Mouse (Mus musculus) ES-Bruce4 (cell line): Measurements from ENCODE around the gene C1ql4. TPM values are rescaled to one million over a fixed set of nuclear protein-coding genes. Genes with fewer than 3 reads are reported as not detected.
A peak's percentile ranks its signal among the peaks of the same experiment; 100 is the strongest.

Experiments used
- H3K27ac ChIP-seq: 2 replicates; pipeline ENCODE4 v1.5.1; 2012; ENCODE audit warnings: low read length, inconsistent platforms; ENCODE audit not compliant: insufficient read depth
- H3K27me3 ChIP-seq: 2 replicates; pipeline ENCODE4 v1.6.1; 2012; ENCODE audit warnings: mild to moderate bottlenecking, low read length, inconsistent platforms; ENCODE audit not compliant: control insufficient read depth, poor library complexity, insufficient read depth, severe bottlenecking
- H3K36me3 ChIP-seq: 2 replicates; pipeline ENCODE4 v1.6.1; 2012; ENCODE audit warnings: inconsistent platforms, mild to moderate bottlenecking, low read length, moderate library complexity; ENCODE audit not compliant: control insufficient read depth, poor library complexity, insufficient read depth, severe bottlenecking
- H3K4me1 ChIP-seq: one replicate; pipeline ENCODE4 v1.8.1; 2011; ENCODE audit warnings: low read length; ENCODE audit not compliant: control insufficient read depth, insufficient read depth
- H3K4me3 ChIP-seq: 2 replicates; pipeline ENCODE4 v1.5.1; 2011; ENCODE audit warnings: low read depth, mild to moderate bottlenecking, low read length
- H3K9ac ChIP-seq: 2 replicates; pipeline ENCODE4 v1.6.1; 2012; ENCODE audit warnings: low read depth, mild to moderate bottlenecking, inconsistent platforms; ENCODE audit not compliant: poor library complexity, severe bottlenecking
- H3K9me3 ChIP-seq: replicated peaks from 2 replicates; pipeline ENCODE4 v1.6.1; 2012; ENCODE audit warnings: mild to moderate bottlenecking, low read length, inconsistent platforms; ENCODE audit not compliant: control insufficient read depth, poor library complexity, insufficient read depth, severe bottlenecking
- CTCF ChIP-seq: IDR thresholded peaks from one replicate; pipeline ENCODE4 v1.8.1; 2011; ENCODE audit warnings: low read depth, low read length
- EP300 ChIP-seq: IDR thresholded peaks from 2 replicates; pipeline ENCODE4 v1.6.1; 2011; ENCODE audit warnings: low read depth, low read length; ENCODE audit not compliant: insufficient read depth
- POLR2A ChIP-seq: IDR thresholded peaks from one replicate; pipeline ENCODE4 v1.8.1; 2011; ENCODE audit warnings: low read length; ENCODE audit not compliant: insufficient read depth
- polyA plus RNA-seq: library from polyadenylated mRNA; stranded (reverse); fragments of >200 nt; gene quantifications from 2 replicates; pipeline ENCODE4 v1.2.4, GENCODE M21; 2011; ENCODE audit warnings: low read depth; ENCODE audit not compliant: missing spikeins, insufficient read depth, insufficient read length

The C1ql4 gene
- polyA plus RNA-seq, 1 experiment, result 0.96 TPM

- H3K9ac ChIP-seq, result no peak overlapping the region
- no peak overlapping the region for H3K27ac ChIP-seq
- 0 out of 2 replicates have a peak, but pooled peaks cover 2% of the 10 kb centered on the region for H3K9me3 ChIP-seq
- H3K4me1 ChIP-seq, result peaks cover under 1% of the 10 kb centered on the region
- no peaks in the 10 kb centered on the region for H3K36me3 ChIP-seq
- TF ChIP-seq POLR2A, result no peak
- TF ChIP-seq CTCF, result no peak
- TF ChIP-seq EP300, result no peak
- H3K4me3 ChIP-seq, result no peak overlapping the region
- no peaks in the 10 kb centered on the region for H3K27me3 ChIP-seq
Measured at GRCm38 (mm10) chr15:99105238-99105637, 17.6 kb upstream of the C1ql4 start.

- Histone ChIP-seq H3K4me3 (no peak overlapping the region), H3K36me3 (no peaks in the 10 kb centered on the region), H3K9me3 (no peaks in the 10 kb centered on the region), H3K9ac (0 out of 2 replicates have a peak overlapping the region, but pooled peaks have one; percentile 73), H3K27me3 (peaks cover 27% of the 10 kb centered on the region), H3K27ac (no peak overlapping the region), H3K4me1 (no peaks in the 10 kb centered on the region)
- no peak for TF ChIP-seq EP300
- peak; percentile 12 for TF ChIP-seq CTCF
Measured at GRCm38 (mm10) chr15:99099984-99100383, 12.4 kb upstream of the C1ql4 start.

- Histone ChIP-seq H3K4me1 (no peaks in the 10 kb centered on the region), H3K9ac (peak overlapping the region; percentile 73), H3K9me3 (no peaks in the 10 kb centered on the region), H3K36me3 (no peaks in the 10 kb centered on the region), H3K27ac (peak overlapping the region; percentile 53), H3K4me3 (peak overlapping the region; percentile 71), H3K27me3 (peaks cover 30% of the 10 kb centered on the region)
- TF ChIP-seq CTCF (peak; percentile 89), EP300 (no peak)
Measured at GRCm38 (mm10) chr15:99099139-99099556, 11.5 kb upstream of the C1ql4 start.

- H3K27ac ChIP-seq, result no peak overlapping the region
- no peaks in the 10 kb centered on the region for H3K9me3 ChIP-seq
- peaks cover 30% of the 10 kb centered on the region for H3K27me3 ChIP-seq
- H3K36me3 ChIP-seq, result no peaks in the 10 kb centered on the region
- TF ChIP-seq POLR2A, result no peak
- TF ChIP-seq CTCF, result no peak
- no peak for TF ChIP-seq EP300
- peak overlapping the region; percentile 71 for H3K4me3 ChIP-seq
- peak overlapping the region; percentile 73 for H3K9ac ChIP-seq
- no peaks in the 10 kb centered on the region for H3K4me1 ChIP-seq
Measured at GRCm38 (mm10) chr15:99098493-99098861, 10.9 kb upstream of the C1ql4 start.

- H3K27ac ChIP-seq, result no peak overlapping the region
- H3K27me3 ChIP-seq, result peaks cover 30% of the 10 kb centered on the region
- H3K4me3 ChIP-seq, result peak overlapping the region; percentile 71
- no peaks in the 10 kb centered on the region for H3K4me1 ChIP-seq
- H3K9ac ChIP-seq, result peak overlapping the region; percentile 73
- no peaks in the 10 kb centered on the region for H3K9me3 ChIP-seq
- H3K36me3 ChIP-seq, result no peaks in the 10 kb centered on the region
- TF ChIP-seq POLR2A, result no peak
- no peak for TF ChIP-seq EP300
- TF ChIP-seq CTCF, result no peak
Measured at GRCm38 (mm10) chr15:99097840-99098492, 10.3 kb upstream of the C1ql4 start.

- no peaks in the 10 kb centered on the region for H3K36me3 ChIP-seq
- peaks cover 30% of the 10 kb centered on the region for H3K27me3 ChIP-seq
- H3K9me3 ChIP-seq, result no peaks in the 10 kb centered on the region
- H3K27ac ChIP-seq, result no peak overlapping the region
- peaks cover 1% of the 10 kb centered on the region for H3K4me1 ChIP-seq
- TF ChIP-seq EP300 (no peak), CTCF (no peak), POLR2A (no peak)
- H3K9ac ChIP-seq, result peak overlapping the region; percentile 73
- peak overlapping the region; percentile 49 for H3K4me3 ChIP-seq
Measured at GRCm38 (mm10) chr15:99096831-99097500, 9.3 kb upstream of the C1ql4 start.
